Mouse (Mus musculus) E14TG2a.4 (cell line): Measurements from ENCODE around the gene Urad.

ENCODE experiments used
- CTCF ChIP-seq: conservative IDR thresholded peaks from 2 replicates; pipeline ENCODE4 v1.5.1; 2014; ENCODE audit warnings: low read length
- NANOG ChIP-seq: IDR thresholded peaks from 2 replicates; pipeline ENCODE4 v1.6.1; 2014; ENCODE audit warnings: borderline replicate concordance, low read length, mixed read lengths

DNA sequence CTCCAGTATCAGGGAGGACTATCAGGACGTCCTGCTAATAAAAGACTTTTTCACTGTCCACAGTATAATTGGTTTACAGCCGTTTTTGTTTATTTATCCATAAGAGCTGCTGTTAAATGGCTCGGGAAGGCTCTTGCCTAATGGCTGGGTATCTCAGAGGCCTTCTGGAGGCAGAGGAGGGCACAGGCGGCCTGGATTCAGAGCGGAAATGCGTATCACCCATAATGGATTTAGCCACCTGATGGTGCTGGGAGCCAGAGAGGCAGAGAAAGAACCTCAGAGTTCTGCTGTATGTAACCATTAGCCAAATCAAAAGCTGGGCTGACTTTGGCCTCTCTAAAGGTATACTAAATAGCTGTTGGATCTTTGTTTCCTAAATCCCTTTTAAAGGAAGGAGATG lies 54.8 kb downstream of the Urad start:
- TF ChIP-seq NANOG (no peak), CTCF (no peak)
